Mouse (Mus musculus): Measurements from ENCODE around the gene Edc3. TPM values are rescaled to one million over a fixed set of nuclear protein-coding genes. Genes with fewer than 3 reads are reported as not detected.

Edc3 gene
- polyA plus RNA-seq, 1 experiment from 2014 or later = 33.8 TPM

DNA sequence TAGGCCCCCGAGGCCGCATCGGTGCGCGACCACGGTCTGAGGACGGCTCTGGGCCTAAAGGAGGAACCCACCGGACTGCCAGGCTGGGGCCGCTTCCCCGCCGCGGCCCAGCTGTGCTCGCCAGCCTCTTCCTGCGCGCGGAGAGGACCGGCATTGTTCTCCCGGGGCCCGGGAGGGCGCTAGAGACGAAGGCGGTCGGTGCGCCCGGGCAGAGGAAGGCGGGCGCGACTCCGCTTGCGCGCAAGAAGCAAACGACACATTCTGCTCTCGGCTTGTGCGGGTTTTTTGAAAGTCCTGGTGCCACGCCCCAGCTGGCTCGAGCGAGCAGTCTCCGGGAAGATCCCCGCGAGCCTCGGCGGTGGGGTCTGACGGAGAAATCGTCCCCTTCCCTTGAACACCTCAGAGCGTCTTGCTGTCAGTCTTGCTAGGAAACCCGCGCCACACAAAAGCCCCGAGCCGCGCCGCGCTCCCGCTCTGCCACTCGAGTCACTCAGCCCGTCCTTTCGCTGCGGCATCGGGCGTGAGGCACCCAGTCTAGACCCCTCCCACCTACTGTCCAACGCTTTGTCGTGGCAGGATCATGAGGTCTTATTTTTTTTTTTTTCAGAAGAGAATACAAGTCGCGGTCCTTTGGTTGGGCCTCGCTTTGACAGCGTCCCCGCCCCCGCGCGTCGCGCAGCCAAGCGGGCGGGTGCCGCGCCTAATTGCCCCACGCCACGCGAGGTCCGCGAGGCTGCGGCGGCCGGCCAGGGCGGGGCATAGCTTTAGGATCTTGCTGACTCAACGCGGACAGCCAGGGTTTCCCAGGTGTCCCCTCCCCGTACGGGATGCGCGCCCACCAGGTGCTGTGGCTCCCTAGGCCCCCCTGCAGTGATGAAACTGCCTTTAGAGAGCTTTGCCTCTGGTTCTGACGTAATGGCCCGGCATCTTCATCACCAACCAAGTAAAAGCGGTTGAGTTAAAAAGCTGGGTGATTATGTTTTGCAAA is 57.3 kb downstream of the Edc3 start, which contains the start of gene Clk3:
Gene Clk3 (minus strand): TSS at position 497 of the 988 bp plus-strand sequence.
- H3K36me3 ChIP-seq = peaks cover 11% of the 10 kb centered on the region
- no peaks in the 10 kb centered on the region for H3K9me3 ChIP-seq
- peak within 1 kb of the TSS; percentile 99 for H3K27ac ChIP-seq
- peak within 1 kb of the TSS; percentile 95 for H3K4me3 ChIP-seq
- peak; percentile 40 for ATAC-seq (ENCODE audit: low FRiP score)
- no peaks in the 10 kb centered on the region for H3K27me3 ChIP-seq
- H3K4me2 ChIP-seq = peak within 1 kb of the TSS; percentile 99
- under 1% methylated on average over 93 of the region's 93 CpGs for WGBS
- H3K9ac ChIP-seq = peak within 1 kb of the TSS; percentile 92
- peaks cover 42% of the 10 kb centered on the region for H3K4me1 ChIP-seq (replicated peaks)

DNA sequence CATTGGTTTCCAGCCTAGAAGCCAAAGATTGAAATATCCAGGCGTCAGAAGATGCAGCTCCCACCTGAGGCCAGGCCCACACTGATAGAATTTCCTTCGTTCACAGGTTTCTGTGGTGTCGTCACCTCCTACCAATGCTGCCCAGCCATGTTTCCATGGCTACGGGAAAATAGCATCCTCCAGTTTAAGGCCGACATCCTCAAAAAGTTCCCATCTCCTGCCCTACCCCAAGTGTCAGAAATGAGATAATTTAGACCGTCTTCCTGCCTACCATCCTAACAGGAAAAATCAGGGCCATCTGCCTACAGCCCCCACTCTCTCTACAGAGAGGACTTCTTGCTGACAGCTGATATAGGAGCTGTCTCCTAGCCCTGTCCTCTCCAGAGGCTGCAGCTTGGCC is 58.1 kb downstream of the Edc3 start:
- H3K27ac ChIP-seq = peak overlapping the region; percentile 99
- no peaks in the 10 kb centered on the region for H3K27me3 ChIP-seq
- no peak for ATAC-seq (ENCODE audit: low FRiP score)
- H3K4me1 ChIP-seq (replicated peaks) = peaks cover 38% of the 10 kb centered on the region
- peak overlapping the region; percentile 92 for H3K9ac ChIP-seq
- H3K4me2 ChIP-seq = peak overlapping the region; percentile 99
- H3K36me3 ChIP-seq = peaks cover 3% of the 10 kb centered on the region
- 35% methylated on average over 6 of the region's 6 CpGs for WGBS
- peak overlapping the region; percentile 95 for H3K4me3 ChIP-seq
- no peaks in the 10 kb centered on the region for H3K9me3 ChIP-seq

DNA sequence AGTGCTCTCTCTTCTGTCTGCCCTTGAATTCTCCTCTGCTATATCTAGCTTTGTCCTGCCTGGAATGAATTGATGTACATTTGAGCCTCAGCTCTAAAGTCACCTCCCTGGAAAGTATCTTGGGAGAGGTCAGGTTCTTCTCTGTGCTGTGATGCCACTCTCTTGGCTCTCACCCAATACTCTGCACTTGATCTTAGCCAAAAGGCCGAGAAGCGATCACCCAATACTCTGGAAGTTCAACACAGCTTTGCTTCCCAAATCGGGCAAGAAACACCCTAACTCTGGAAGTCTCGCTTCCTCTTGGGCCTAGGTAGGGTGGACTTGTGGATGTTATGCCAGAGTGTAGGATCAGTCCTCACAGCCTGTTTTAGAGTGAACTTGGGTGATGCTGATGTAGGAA is 58.9 kb downstream of the Edc3 start:
- Histone ChIP-seq H3K4me2 (no peak overlapping the region), H3K9me3 (no peaks in the 10 kb centered on the region), H3K36me3 (no peaks in the 10 kb centered on the region), H3K27me3 (no peaks in the 10 kb centered on the region), H3K27ac (no peak overlapping the region), H3K9ac (no peak overlapping the region), H3K4me1 (replicated peaks) (peaks cover 30% of the 10 kb centered on the region), H3K4me3 (no peak overlapping the region)
- 94% methylated on average over 4 of the region's 4 CpGs for WGBS
- no peak for ATAC-seq (ENCODE audit: low FRiP score)

DNA sequence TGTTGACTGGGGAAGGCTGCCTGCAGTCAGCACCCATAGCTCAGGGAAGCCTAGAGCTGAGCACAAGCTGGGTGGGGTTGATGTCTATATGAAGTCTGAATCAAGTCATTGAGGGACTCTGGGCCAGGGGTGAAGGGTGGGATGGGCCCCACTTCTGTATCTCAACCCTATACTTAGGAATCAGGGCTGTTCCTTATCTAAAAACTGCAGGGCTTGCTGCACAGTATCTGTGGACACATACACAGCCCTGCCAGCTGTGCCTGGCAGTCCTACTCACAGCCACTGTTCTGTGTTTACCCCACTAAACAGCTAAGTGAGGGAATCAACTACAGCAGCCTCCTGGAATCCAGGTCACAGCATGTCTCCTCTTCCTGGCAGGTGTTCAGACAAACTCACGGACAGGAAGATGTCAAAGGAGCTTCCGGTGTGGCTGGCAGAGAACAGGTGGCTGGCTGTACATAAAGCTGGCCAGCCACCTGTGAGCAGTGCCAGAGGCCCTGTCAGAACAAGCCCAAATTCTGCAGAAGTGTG is 61.3 kb downstream of the Edc3 start:
- peaks cover 10% of the 10 kb centered on the region for H3K4me1 ChIP-seq (replicated peaks)
- H3K4me2 ChIP-seq = no peak overlapping the region
- no peak overlapping the region for H3K27ac ChIP-seq
- no peaks in the 10 kb centered on the region for H3K9me3 ChIP-seq
- no peak overlapping the region for H3K4me3 ChIP-seq
- ATAC-seq (ENCODE audit: low FRiP score) = no peak
- H3K9ac ChIP-seq = 0 out of 2 replicates have a peak overlapping the region, but pooled peaks have one; percentile 25
- 71% methylated on average over 2 of the region's 2 CpGs for WGBS
- no peaks in the 10 kb centered on the region for H3K27me3 ChIP-seq
- H3K36me3 ChIP-seq = no peaks in the 10 kb centered on the region

DNA sequence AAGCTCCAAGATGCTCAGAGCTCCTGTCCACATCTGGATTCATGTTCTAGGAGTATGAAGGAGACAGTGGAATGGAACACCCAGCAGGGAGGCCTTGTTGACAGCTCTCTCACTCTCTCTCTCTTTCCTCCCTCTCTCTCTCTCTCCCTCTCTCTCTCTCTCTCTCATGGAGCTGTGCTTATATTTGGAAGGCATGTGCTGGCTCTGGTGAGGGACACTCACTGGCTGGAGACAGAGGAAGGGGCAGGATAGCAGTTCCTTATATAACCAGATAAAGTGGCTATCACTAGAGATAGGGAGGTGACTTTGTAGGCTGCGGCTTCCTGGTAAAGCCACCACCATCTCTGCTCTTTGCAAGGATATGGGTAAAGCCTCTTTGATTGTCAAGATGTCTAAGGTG is 61.9 kb downstream of the Edc3 start:
- Histone ChIP-seq H3K9me3 (no peaks in the 10 kb centered on the region), H3K27ac (no peak overlapping the region), H3K27me3 (no peaks in the 10 kb centered on the region), H3K4me2 (no peak overlapping the region), H3K4me1 (replicated peaks) (peaks cover 10% of the 10 kb centered on the region), H3K9ac (no peak overlapping the region), H3K4me3 (no peak overlapping the region), H3K36me3 (no peaks in the 10 kb centered on the region)
- no peak for ATAC-seq (ENCODE audit: low FRiP score)
- 96% methylated on average over 1 of the region's 1 CpGs for WGBS

DNA sequence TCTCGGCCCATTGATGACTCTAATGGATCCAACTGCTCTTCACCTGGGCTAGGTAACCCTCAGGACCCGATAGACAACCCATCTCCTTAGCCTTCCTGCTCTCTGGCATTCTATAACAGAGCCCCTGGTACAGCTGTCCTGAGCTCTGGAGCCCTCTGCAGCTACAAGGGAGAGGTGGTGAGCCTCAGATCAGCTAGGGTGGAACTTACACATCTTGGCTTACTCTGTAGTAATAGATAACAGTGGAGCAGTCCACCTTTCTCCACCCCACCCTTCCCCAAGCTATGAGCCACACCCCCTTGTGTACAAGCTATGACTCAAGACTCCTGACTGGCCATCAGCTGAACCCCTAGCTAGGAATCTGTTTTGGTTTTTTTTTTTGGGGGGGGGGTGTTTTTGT is 62.5 kb downstream of the Edc3 start:
- Histone ChIP-seq H3K9me3 (no peaks in the 10 kb centered on the region), H3K4me2 (no peak overlapping the region), H3K4me3 (no peak overlapping the region), H3K36me3 (no peaks in the 10 kb centered on the region), H3K9ac (no peak overlapping the region), H3K27me3 (no peaks in the 10 kb centered on the region), H3K4me1 (replicated peaks) (peaks cover 10% of the 10 kb centered on the region), H3K27ac (no peak overlapping the region)
- ATAC-seq (ENCODE audit: low FRiP score) = no peak
- 93% methylated on average over 2 of the region's 2 CpGs for WGBS

DNA sequence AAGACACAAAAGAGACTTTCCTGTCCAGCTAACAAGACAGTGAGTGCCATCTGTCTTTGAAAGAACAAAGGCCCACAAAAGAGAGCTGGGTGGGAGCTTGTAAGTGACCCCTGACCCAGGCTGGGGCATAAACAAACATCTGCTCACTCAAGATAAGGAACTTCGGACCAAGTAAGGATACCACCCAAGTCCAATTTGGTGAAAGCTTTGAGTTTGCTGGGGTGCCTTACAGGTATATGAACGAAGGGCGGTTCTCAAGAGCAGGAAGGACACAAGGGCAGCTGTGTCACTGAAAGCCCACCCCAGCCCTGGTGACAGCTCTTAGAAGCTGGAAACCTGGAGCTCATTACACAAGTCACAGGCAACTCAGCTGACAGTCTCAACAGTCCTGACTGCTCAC is 65.4 kb downstream of the Edc3 start:
- no peaks in the 10 kb centered on the region for H3K4me1 ChIP-seq (replicated peaks)
- H3K9me3 ChIP-seq = no peaks in the 10 kb centered on the region
- ATAC-seq (ENCODE audit: low FRiP score) = no peak
- no peak overlapping the region for H3K27ac ChIP-seq
- H3K4me3 ChIP-seq = no peak overlapping the region
- H3K4me2 ChIP-seq = no peak overlapping the region
- no peak overlapping the region for H3K9ac ChIP-seq
- H3K27me3 ChIP-seq = no peaks in the 10 kb centered on the region
- 72% methylated on average over 3 of the region's 3 CpGs for WGBS
- H3K36me3 ChIP-seq = no peaks in the 10 kb centered on the region; the same call in 1 of the 2 replicates

DNA sequence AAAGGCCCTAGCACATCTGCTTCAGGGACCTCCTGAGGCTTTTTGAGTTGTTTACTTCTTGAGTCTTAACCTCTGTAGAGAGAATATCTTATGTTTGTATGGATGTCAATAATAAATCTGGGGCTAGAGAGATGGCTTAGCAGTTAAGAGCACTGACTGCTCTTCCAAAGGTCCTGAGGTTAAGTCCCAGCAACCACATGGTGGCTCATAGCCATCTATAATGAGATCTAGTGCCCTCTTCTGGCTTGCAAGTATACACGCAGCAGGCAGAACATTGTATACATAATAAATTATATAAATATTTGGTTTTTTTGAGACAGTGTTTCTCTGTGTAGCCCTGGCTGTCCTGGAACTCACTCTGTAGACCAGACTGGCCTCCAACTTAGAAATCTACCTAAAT is 65.8 kb downstream of the Edc3 start:
- Histone ChIP-seq H3K4me3 (no peak overlapping the region), H3K36me3 (no peaks in the 10 kb centered on the region; the same call in 1 of the 2 replicates), H3K9me3 (no peaks in the 10 kb centered on the region), H3K4me1 (replicated peaks) (no peaks in the 10 kb centered on the region), H3K4me2 (no peak overlapping the region), H3K27ac (no peak overlapping the region), H3K27me3 (no peaks in the 10 kb centered on the region), H3K9ac (no peak overlapping the region)
- ATAC-seq (ENCODE audit: low FRiP score) = no peak
- 14% methylated on average over 1 of the region's 1 CpGs for WGBS

DNA sequence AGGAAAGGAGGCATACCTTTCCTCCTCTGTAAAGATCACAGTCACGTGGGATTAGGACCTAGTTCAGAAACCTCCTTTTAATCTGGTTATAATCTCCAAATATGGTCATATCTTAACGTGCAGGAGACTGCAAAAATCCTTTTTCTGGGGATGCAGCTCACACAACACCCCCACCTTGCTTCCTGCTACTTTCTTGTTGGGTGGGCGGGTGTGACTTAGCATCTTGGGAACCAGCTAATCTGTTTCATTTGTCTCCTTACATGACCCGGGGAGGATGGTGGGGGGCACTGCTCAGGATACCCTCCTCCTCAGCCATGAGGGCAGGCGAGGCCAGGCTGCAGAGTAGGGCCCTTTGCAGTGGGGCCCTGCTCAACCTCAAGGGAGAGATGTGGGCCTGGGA is 66.7 kb downstream of the Edc3 start:
- 84% methylated on average over 5 of the region's 5 CpGs for WGBS
- H3K9me3 ChIP-seq = no peaks in the 10 kb centered on the region
- no peak for ATAC-seq (ENCODE audit: low FRiP score)
- H3K36me3 ChIP-seq = no peaks in the 10 kb centered on the region; the same call in 1 of the 2 replicates
- no peak overlapping the region for H3K9ac ChIP-seq
- no peaks in the 10 kb centered on the region for H3K4me1 ChIP-seq (replicated peaks)
- no peak overlapping the region for H3K27ac ChIP-seq
- H3K27me3 ChIP-seq = no peaks in the 10 kb centered on the region
- H3K4me2 ChIP-seq = no peak overlapping the region
- H3K4me3 ChIP-seq = no peak overlapping the region

DNA sequence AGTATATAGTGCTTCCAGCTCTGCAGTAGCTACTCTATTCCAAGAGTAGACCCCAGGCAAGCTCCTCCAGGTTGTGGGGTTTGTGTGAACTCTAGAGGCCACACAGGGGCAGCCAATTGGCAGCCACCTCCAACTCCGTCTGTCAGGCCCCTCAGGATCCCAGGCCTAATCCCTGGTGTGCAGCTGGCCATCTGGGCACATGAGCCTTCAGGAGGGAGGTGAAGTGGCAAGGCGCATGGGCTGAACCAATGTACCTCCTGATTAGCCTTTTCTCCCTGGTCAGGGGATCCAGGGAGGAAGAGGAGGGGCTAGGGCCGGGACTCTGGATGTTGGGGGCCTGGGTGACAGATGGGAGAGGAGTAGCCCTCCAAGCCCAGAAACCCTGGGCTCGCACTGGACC is 67.4 kb downstream of the Edc3 start:
- Histone ChIP-seq H3K4me1 (replicated peaks) (no peaks in the 10 kb centered on the region), H3K9ac (no peak overlapping the region), H3K27ac (no peak overlapping the region), H3K4me3 (no peak overlapping the region), H3K27me3 (no peaks in the 10 kb centered on the region), H3K9me3 (no peaks in the 10 kb centered on the region), H3K4me2 (no peak overlapping the region), H3K36me3 (no peaks in the 10 kb centered on the region; the same call in 1 of the 2 replicates)
- WGBS = 55% methylated on average over 4 of the region's 4 CpGs
- no peak for ATAC-seq (ENCODE audit: low FRiP score)

DNA sequence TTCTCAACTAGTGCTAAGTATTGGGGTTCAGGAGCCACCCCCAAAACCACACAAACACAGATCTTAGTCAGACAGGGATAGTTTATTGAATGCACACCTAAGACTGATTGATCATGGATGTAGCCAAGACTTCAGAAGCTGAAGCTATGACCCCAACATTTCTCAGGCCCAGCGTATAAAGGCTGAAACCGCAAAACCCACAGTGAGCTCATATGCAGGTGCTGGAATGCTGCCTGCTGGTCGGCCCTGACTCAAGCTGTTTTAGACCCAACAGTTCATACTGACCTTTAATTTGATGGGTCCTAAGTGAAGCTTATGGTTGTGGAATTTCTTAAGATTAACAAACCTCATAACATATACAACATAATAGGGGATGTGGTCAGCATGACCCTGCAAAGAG is 74.3 kb downstream of the Edc3 start:
- Histone ChIP-seq H3K9me3 (no peaks in the 10 kb centered on the region), H3K4me1 (replicated peaks) (no peaks in the 10 kb centered on the region), H3K9ac (no peak overlapping the region), H3K36me3 (peaks cover 3% of the 10 kb centered on the region; the same call in 1 of the 2 replicates), H3K4me2 (no peak overlapping the region), H3K27ac (no peak overlapping the region), H3K4me3 (no peak overlapping the region), H3K27me3 (no peaks in the 10 kb centered on the region)
- ATAC-seq (ENCODE audit: low FRiP score) = no peak
- 89% methylated on average over 3 of the region's 3 CpGs for WGBS

DNA sequence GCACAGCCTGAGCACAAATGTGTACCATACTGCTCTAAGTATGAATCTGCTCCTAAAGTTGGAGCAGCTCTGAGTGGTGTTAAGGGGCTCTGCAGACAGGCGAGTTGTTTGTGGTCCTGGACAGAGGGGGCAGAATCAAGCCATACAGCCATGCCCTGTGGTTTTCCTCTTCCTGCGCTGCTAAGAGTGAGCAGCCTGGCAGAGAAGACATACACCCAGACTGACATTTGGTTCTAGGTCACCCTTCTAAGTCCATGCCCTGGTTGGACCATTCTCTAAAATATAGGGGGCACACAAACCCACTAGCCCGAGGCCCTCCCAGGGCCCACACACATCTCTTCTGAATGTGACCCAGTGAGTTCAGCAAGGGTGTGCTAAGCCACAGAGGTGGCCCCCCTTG is 81.4 kb downstream of the Edc3 start:
- H3K27me3 ChIP-seq = no peaks in the 10 kb centered on the region
- WGBS = 91% methylated on average over 3 of the region's 3 CpGs
- no peak overlapping the region for H3K4me3 ChIP-seq
- no peaks in the 10 kb centered on the region for H3K4me1 ChIP-seq (replicated peaks)
- H3K9ac ChIP-seq = no peak overlapping the region
- H3K27ac ChIP-seq = no peak overlapping the region
- ATAC-seq (ENCODE audit: low FRiP score) = no peak
- no peaks in the 10 kb centered on the region for H3K9me3 ChIP-seq
- H3K36me3 ChIP-seq = peaks cover 62% of the 10 kb centered on the region
- no peak overlapping the region for H3K4me2 ChIP-seq
